Mouse (Mus musculus) heart, postnatal 14 days (tissue): ENCODE results near the gene Fnbp1. TPM values are rescaled to one million over a fixed set of nuclear protein-coding genes. Genes with fewer than 3 reads are reported as not detected.

Experiments
- DNase-seq, 2 experiments: peaks; one replicate each; pipeline ENCODE4 v3.0.0; 2021 to 2022
- intact Hi-C: fragments of 180-260 bp; cut with DNase I; formaldehyde crosslinking; loops from one replicate; pipeline ENCODE4 v1.15.1; 2025
- total RNA-seq, 2 experiments: library from RNA; stranded (reverse); gene quantifications; 2 replicates each; pipeline ENCODE4 v1.2.3; 2021

Fnbp1 gene
- total RNA-seq, 2 experiments from 2014 or later, result 49.5 to 51.9 TPM

GRCm38 (mm10) chr2:30998443-30999260, 143.2 kb downstream of the Fnbp1 start:
- no peak for DNase-seq
- intact Hi-C loops, result no loop called here

- DNase-seq, result peak; percentile 69 to 80
- intact Hi-C loops, result no loop called here
Observed at GRCm38 (mm10) chr2:30995432-30995996, 146.3 kb downstream of the Fnbp1 start.

GRCm38 (mm10) chr2:30994853-30995252, 147.0 kb downstream of the Fnbp1 start:
- intact Hi-C loops, result no loop called here
- DNase-seq, result no peak

- intact Hi-C loops, result no loop called here
- no peak for DNase-seq
Observed at GRCm38 (mm10) chr2:30990221-30990620, 151.6 kb downstream of the Fnbp1 start.

GRCm38 (mm10) chr2:30985111-30986020, 156.4 kb downstream of the Fnbp1 start:
- intact Hi-C loops, result no loop called here
- DNase-seq, result peak in 1 of 2 experiments; percentile 38

GRCm38 (mm10) chr2:30983024-30983423, 158.8 kb downstream of the Fnbp1 start:
- intact Hi-C loops, result no loop called here
- peak in 1 of 2 experiments; percentile 6 for DNase-seq

- peak; percentile 99 for DNase-seq
- intact Hi-C loops, result no loop called here
Observed at GRCm38 (mm10) chr2:30981790-30982513, 159.9 kb downstream of the Fnbp1 start, which contains the start of the genes BC005624 and Usp20. TSS of gene BC005624 (minus strand) at chr2:30982201. TSS of gene Usp20 (plus strand) at chr2:30982279.

Other genes with a start within 250 kb of the Fnbp1 start
- gene Ptges, start 212.1 kb downstream of the Fnbp1 start, total RNA-seq, result 1 to 10 TPM; 1.9 to 3.2 TPM
- gene Tor1b, start 189.0 kb downstream of the Fnbp1 start, total RNA-seq, result 10 to 100 TPM; 25.0 to 26.1 TPM
- 10 to 100 TPM; 13.5 to 13.9 TPM for gene Tor1a, start 174.1 kb downstream of the Fnbp1 start, total RNA-seq
- 10 to 100 TPM; 18.4 to 18.7 TPM for gene BC005624, start 159.8 kb downstream of the Fnbp1 start, total RNA-seq
- gene Usp20, start 159.7 kb downstream of the Fnbp1 start, total RNA-seq, result 10 to 100 TPM; 55.6 to 56.6 TPM
- 10 to 100 TPM; 39.2 to 41.7 TPM for gene Gpr107, start 10.3 kb upstream of the Fnbp1 start, total RNA-seq
- 10 to 100 TPM in 1 of 2 experiments, 1 to 10 TPM in 1; 7.9 to 11.9 TPM for gene Ncs1, start 103.8 kb upstream of the Fnbp1 start, total RNA-seq
- gene Hmcn2, start 172.4 kb upstream of the Fnbp1 start, total RNA-seq, result 10 to 100 TPM; 30.5 to 31.5 TPM